Mouse (Mus musculus) retina, adult 2 months (tissue): ENCODE data around the gene Ryr1.

Experiments
- DNase-seq: peaks from one replicate; pipeline ENCODE4 v3.0.0-alpha.2; 2012; ENCODE audit warnings: low read depth, low spot score

Gene Ryr1

DNA sequence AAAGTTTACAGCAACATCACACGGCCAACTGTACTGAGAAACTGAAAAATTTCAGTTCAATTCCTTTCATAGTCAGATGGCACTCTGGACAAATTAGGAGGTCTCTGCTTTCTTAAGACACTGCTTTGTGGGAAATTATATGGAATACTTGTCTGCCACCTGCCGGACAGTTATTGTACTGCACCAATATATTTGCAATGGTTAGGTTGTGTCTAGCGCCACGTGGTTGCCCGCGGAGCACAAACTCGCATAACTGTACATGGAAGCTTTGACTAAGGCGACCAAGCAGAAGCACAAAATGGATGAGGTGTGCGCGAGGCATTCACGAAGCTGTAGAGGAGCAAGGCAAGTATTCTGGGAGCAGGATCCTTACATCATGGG is 85.4 kb downstream of the Ryr1 start:
- peak; percentile 72 for DNase-seq

DNA sequence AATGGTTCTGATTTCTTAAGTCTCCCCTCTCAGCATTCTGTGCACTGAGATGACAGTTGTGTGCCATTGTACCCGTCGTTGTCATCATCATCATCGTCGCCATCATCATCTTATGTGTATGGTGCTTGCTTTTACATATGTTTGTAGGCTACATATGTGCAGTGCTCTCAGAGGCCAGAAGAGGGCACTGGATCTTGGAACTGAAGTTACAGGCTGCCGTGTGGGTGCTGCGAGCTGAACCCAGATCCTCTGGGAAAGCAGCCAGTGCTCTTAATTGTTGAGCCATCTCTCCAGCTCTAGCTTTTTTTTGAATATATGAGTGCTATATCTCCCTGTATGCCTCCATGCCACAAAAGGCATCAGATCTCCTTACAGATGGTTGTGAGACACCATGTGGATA is 87.7 kb downstream of the Ryr1 start:
- no peak for DNase-seq

GRCm38 (mm10) chr7:29032685-29033084 is 92.3 kb downstream of the Ryr1 start:
- DNase-seq, result no peak

DNA sequence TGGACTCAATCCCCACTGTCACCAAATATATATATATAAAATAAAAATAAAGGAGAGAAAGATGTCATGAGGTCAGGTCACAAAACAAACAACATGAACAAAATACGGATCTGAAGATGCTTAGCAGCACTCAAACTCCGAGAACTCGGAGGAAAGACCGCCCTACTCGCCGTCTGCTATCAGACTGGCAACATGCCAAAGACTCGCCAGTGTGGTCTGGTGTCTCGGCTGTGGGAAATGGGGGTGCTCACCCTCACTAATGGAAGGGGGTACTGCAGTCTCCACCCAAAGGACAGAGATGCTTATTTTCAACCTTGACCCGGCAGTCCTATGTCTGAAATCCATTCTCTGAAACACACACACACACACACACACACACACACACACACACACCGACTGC is 93.3 kb downstream of the Ryr1 start:
- no peak for DNase-seq

- no peak for DNase-seq
Observed at GRCm38 (mm10) chr7:29029690-29030656, 95.0 kb downstream of the Ryr1 start.

DNA sequence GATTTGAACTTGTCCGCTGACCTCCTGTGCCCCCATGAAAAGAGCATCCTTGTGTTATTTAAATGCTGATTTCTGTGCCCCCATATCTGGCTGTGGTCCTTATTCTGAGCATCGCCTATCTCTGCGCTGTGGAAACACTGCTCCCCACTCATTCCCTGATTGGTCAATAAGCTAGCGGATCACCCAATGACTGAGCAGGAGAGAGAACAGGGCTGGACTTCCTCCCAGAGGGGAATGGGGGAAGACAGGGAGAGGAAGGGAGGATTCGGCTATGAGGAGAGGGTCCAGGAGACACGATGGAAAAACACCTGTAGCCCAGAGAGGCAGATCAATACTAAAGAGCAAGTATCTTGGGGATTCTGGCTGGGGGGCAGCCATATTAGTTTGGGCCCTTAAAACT is 96.2 kb downstream of the Ryr1 start:
- DNase-seq, result no peak

DNA sequence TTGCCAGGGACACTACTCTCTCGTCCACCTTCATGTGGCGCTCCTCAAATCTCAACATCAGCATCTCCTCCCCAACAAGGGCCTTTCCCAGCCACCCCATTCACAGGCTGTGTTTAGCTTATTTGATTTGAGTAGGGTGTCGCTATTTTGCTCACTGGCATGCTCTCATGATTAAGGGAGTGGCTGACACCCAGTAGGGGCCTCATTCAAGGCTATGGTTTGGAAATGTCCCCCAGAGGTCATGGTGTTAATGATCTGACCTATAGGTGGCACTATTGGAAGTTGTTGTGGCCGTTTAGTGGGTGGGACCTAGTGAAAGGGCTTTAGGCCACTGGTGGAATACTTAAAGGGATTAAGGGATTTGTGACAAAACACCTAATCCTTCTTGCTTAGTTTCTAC is 98.2 kb downstream of the Ryr1 start:
- no peak for DNase-seq

- no peak for DNase-seq
Observed at GRCm38 (mm10) chr7:29026195-29026594, 98.8 kb downstream of the Ryr1 start.

DNA sequence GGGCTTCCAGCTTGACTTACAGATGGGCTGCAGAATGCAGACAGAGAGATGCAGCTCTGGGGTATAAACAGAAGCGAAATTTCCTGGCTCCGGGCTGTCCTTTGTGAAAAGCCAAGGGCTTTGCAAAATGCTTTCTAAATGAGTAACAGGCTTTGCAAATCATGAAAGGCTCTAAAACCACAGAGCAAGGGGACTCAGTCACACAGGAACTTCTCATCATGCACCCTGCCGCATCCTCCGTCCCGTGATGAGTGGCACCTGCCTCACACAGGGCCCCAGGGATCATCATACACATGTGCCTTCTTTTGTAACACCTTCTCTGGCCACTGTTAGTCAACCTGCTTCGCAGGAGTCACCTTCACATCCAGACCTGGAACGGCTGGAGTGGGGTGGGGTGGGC is 99.4 kb downstream of the Ryr1 start:
- DNase-seq, result no peak

DNA sequence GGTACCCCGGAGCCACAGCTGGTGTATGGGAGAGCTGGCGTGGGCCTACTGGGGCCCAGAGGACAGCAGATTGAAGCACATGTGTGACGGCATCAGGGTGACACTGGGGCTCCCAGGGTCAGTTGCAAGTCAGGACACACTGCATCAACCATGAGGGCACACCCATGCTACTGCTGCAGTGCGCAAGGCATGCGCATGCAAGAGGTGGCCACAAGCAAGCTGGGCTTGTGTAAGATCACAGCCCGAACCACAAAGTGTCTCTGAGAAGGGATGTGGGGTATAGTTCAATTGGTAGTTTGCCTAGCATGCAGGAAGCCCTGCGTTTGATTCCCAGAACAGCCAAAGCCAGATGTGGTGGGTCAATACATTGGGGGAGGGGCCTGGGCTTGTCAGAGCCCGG is 101.5 kb downstream of the Ryr1 start:
- no peak for DNase-seq

- DNase-seq, result no peak
Observed at GRCm38 (mm10) chr7:29022479-29022878, 102.5 kb downstream of the Ryr1 start.

DNA sequence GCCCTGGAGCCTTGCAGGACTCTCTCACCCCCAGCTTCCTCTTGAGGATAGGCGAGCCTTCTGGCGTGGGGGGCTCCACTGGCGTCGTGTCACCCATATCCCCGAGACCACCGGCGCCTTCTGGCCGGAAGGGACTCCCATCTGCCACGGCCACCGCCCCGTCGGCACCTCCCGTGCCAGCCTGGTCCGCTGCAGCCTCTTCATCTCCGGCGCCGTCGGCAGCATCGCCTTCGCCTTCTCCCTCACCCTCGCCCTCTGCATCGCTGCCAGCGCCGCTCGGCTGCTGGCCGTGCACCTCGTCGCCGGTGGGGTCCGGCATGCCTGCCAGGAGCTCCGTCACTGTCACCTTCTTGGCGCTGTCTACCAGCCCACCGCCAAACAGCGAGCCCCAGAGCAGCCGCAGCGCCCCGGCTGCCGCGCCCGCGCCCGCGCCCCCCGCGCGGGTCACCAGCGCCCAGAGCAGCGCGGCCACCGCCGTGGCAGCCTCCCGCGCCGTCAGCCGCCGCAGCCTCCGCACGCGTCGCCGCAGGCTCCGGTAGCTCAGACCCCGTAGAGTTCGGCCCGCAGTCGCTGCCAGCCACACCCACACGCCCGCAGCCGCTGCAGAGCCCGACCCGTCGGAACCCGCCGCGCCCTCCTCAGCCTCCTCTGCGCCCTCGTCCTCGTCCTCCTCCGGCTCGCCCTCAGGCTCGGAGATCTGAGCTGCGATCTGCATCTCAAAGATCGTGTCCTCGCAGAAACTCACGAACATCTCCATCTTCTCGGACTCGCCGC is 105.3 kb downstream of the Ryr1 start:
- no peak for DNase-seq

GRCm38 (mm10) chr7:29017222-29017621 is 107.8 kb downstream of the Ryr1 start:
- DNase-seq, result no peak

GRCm38 (mm10) chr7:29016440-29016839 is 108.5 kb downstream of the Ryr1 start:
- DNase-seq, result no peak

- no peak for DNase-seq
Observed at GRCm38 (mm10) chr7:29014984-29015383, 110.0 kb downstream of the Ryr1 start.

- DNase-seq, result no peak
Observed at GRCm38 (mm10) chr7:29008714-29009113, 116.3 kb downstream of the Ryr1 start.

DNA sequence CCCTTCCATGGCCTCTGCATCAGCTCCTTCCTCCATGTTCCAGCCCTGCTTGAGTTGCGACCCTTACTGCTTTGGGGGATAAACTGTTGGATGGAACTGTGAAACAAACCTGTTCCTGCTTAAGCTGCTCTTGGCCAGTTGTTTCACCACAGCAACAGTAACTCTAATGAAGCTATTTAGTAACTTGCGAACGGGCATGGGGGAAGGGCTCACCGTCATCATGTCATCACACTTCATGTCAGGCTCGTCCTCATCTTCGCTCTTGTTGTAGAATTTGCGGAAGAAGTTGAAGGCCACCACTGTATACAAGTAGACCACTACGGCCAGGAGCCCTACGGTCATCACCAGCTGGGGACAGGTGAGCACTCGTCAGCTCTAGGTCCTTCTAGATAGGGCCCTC is 116.8 kb downstream of the Ryr1 start:
- no peak for DNase-seq

DNA sequence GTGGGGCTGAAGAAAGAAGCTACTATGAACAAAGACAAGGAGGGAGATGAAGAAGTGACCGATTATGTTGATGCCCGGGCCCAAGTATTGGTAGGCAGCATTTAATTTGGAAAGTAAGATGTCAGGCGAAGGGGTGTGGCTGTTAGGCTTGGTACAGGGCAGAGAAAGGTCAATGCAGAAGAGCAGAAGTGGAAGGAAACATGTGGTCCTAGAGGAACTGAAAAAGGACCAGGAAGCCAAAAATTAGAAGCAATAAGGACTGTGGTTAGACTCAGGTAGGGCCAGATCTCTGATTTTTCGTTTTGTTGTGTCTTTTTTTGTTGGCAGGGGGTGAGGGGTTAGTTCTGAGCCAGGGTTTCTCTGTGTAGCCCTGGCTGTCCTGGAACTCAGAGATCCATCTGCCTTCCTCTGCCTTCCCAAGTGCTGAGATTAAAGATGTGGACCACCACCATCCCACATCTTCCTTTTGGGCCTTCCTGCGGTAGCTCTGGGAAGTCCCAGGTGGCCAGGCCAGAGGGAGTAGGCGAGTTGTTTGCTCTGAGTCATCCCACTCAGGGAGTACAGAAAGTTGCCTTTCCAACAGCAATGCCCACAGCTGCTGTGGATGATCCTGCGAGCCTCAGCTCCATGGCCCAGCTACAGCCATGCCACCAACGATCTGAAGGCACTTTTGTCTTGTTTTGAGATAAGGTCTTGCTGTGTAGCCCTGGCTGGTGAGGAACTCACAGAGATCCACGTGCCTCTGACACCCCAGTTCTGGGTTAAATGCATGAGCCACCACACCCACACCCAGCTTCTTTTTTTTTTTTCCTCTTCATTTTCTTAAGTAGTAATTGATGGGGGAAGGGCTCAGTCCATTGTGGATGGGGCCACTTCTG is 117.5 kb downstream of the Ryr1 start:
- no peak for DNase-seq

GRCm38 (mm10) chr7:29000651-29001605 is 124.1 kb downstream of the Ryr1 start:
- DNase-seq, result no peak

DNA sequence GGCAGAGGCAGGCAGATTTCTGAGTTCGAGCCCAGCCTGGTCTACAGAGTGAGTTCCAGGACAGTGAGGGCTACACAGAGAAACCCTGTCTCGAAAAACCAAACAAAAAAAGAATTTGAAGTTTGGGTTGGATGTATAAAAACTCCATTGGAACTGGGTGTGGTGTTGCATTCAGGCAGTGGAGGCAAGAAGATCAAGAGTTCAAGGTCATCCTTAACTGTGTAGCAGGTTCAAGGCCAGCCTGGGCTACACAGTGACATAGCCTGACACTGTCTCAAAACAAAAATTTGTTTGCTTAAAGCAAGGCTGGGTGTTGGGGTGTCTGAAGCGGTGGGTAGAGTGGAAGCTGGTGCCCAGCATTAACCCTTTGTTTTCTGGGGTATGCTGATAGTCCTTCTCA is 131.6 kb downstream of the Ryr1 start:
- no peak for DNase-seq

DNA sequence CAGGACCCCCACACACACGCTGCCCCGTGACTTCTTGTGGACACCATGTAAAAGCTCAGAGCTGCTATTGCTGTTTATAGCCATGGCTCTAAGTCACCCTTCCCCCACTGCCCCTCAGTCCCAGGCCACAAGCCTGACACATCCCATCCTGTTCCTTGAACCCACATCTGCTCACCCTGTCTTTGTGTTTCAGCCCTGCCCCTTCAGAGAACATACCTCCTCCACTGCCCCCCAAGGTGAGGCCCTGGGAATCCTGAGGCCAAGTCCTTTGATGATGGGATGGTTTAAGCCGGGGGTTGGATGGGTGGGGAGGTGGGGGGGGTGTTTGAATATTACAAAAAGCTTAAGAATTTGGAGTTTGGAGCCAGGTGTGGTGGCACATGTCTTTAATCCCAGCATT is 132.0 kb downstream of the Ryr1 start:
- DNase-seq, result no peak
